Mouse (Mus musculus): ENCODE measurements around the gene Olfr1340. TPM values are rescaled to one million over a fixed set of nuclear protein-coding genes. Genes with fewer than 3 reads are reported as not detected.

Gene Olfr1340
- polyA plus RNA-seq, 1 experiment from 2014 or later, result not detected

DNA sequence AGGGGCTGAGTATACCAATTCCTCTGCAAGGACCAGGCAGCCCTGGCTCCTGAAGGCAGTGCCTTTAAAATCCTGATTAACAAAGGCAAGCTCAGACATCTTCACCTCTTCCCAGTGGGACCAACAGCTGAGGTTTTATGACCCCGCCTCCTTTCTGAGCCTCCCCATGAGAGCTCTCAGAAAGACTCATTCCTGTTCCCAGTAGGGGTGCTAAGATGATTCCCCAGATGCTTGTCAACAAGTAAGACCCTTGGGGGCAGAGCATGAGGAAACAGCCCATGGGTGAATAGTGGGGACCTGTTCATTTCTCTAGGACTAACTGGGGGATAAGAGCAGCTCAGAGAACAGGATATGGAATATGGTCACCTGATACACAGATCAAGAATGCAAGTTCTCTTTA is 38.7 kb downstream of the Olfr1340 start, which contains the start of gene Olfr1338:
TSS of gene Olfr1338 (minus strand) at position 101 of the 400 bp plus-strand sequence.
- no peak for TF ChIP-seq CTCF (IDR thresholded peaks at IDR 0.05; ENCODE audit: low read depth)
- no peak for ATAC-seq
- no peak within 1 kb of the TSS for H3K27ac ChIP-seq (ENCODE audit: low read depth, low read length)
- WGBS, result 68% methylated on average over 1 of the region's 1 CpGs
- H3K36me3 ChIP-seq (ENCODE audit: control insufficient read depth, insufficient read depth), result no peaks in the 10 kb centered on the region
- H3K4me1 ChIP-seq (replicated peaks; ENCODE audit: control insufficient read depth, insufficient read depth, low read length), result no peaks in the 10 kb centered on the region
- H3K9me3 ChIP-seq (ENCODE audit: control insufficient read depth), result no peaks in the 10 kb centered on the region
- no peak within 1 kb of the TSS for H3K4me2 ChIP-seq (replicated peaks; ENCODE audit: low read depth)
- no peak within 1 kb of the TSS for H3K9ac ChIP-seq (ENCODE audit: low read depth, low read length)
- no peak within 1 kb of the TSS for H3K4me3 ChIP-seq (ENCODE audit: low read depth, low read length)
- H3K27me3 ChIP-seq (replicated peaks; ENCODE audit: control insufficient read depth, insufficient read depth, low read length), result no peaks in the 10 kb centered on the region

Other genes starting within 250 kb of the Olfr1340 start
- gene Tie1, start 230.1 kb upstream of the Olfr1340 start, polyA plus RNA-seq (2015; fragmentation: Nextera tagmentation; extraction: Ambion mirVana), result 11.3 and 11.9 TPM in 2 replicates
- gene 2610528J11Rik, start 193.1 kb upstream of the Olfr1340 start, polyA plus RNA-seq (2015; fragmentation: Nextera tagmentation; extraction: Ambion mirVana), result 119 TPM in 2 replicates
- gene Tmem125, start 176.1 kb upstream of the Olfr1340 start, polyA plus RNA-seq (2015; fragmentation: Nextera tagmentation; extraction: Ambion mirVana), result 19.8 and 20.7 TPM in 2 replicates
- 0.29 and 0.42 TPM in 2 replicates for gene Cfap57, start 99.4 kb upstream of the Olfr1340 start, polyA plus RNA-seq (2015; fragmentation: Nextera tagmentation; extraction: Ambion mirVana)
- gene Ebna1bp2, start 99.3 kb upstream of the Olfr1340 start, polyA plus RNA-seq (2015; fragmentation: Nextera tagmentation; extraction: Ambion mirVana), result 76.2 and 79.9 TPM in 2 replicates
- gene Olfr62, start 61.2 kb upstream of the Olfr1340 start, polyA plus RNA-seq (2015; fragmentation: Nextera tagmentation; extraction: Ambion mirVana), result not detected in 2 replicates
- gene Olfr1342, start 27.4 kb upstream of the Olfr1340 start, polyA plus RNA-seq (2015; fragmentation: Nextera tagmentation; extraction: Ambion mirVana), result not detected in 2 replicates
- gene Olfr1341, start 16.6 kb upstream of the Olfr1340 start, polyA plus RNA-seq (2015; fragmentation: Nextera tagmentation; extraction: Ambion mirVana), result not detected in 2 replicates
- not detected in 2 replicates for gene Olfr1339, start 12.0 kb downstream of the Olfr1340 start, polyA plus RNA-seq (2015; fragmentation: Nextera tagmentation; extraction: Ambion mirVana)
- gene Olfr1338, start 38.6 kb downstream of the Olfr1340 start, polyA plus RNA-seq (2015; fragmentation: Nextera tagmentation; extraction: Ambion mirVana), result not detected in 2 replicates
- not detected in 2 replicates for gene Olfr1337, start 62.4 kb downstream of the Olfr1340 start, polyA plus RNA-seq (2015; fragmentation: Nextera tagmentation; extraction: Ambion mirVana)
- gene Olfr1335, start 89.8 kb downstream of the Olfr1340 start, polyA plus RNA-seq (2015; fragmentation: Nextera tagmentation; extraction: Ambion mirVana), result not detected in 2 replicates
- gene Olfr1333, start 116.1 kb downstream of the Olfr1340 start, polyA plus RNA-seq (2015; fragmentation: Nextera tagmentation; extraction: Ambion mirVana), result not detected in 2 replicates
- not detected in 2 replicates for gene Olfr1331, start 144.5 kb downstream of the Olfr1340 start, polyA plus RNA-seq (2015; fragmentation: Nextera tagmentation; extraction: Ambion mirVana)
- gene Olfr1330, start 168.5 kb downstream of the Olfr1340 start, polyA plus RNA-seq (2015; fragmentation: Nextera tagmentation; extraction: Ambion mirVana), result not detected in 2 replicates
- not detected in 2 replicates for gene Olfr1329, start 197.3 kb downstream of the Olfr1340 start, polyA plus RNA-seq (2015; fragmentation: Nextera tagmentation; extraction: Ambion mirVana)
- gene Olfr1328, start 218.5 kb downstream of the Olfr1340 start, polyA plus RNA-seq (2015; fragmentation: Nextera tagmentation; extraction: Ambion mirVana), result not detected in 2 replicates
- gene Lao1, start 241.4 kb downstream of the Olfr1340 start, polyA plus RNA-seq (2015; fragmentation: Nextera tagmentation; extraction: Ambion mirVana), result 0.08 and 0.13 TPM in 2 replicates

All from intestine, postnatal 0 days (tissue).